Mouse (Mus musculus): ENCODE data around the gene Tusc2. TPM values are rescaled to one million over a fixed set of nuclear protein-coding genes. Genes with fewer than 3 reads are reported as not detected.

The Tusc2 gene
- 43.7 and 46.5 TPM in 2 replicates for polyA plus RNA-seq (2015; fragmentation: Nextera tagmentation; extraction: Ambion mirVana)

DNA sequence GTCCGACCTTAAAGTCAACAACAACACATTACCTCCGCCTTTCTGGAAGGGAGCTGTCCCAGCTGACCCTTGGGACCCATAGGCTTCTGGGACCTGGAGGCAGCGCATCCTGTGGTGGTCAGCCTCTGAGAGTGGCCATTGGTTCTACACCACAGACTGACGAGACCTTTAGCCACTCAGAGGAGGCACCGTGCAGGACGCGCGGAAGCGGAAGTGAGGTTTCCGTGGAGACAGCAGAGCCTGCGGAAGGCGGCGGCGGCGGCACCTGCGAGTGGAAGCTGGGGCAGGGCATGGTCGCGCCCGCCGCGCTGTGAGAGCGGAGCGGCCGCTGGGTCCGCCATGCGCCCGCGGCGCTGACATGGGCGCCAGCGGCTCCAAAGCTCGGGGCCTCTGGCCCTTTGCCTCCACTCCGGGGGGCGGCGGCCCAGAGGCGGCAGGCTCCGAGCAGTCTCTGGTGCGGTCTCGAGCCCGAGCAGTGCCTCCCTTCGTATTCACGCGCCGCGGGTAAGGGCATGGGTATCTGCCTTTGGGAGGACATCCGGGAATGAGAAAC is at the start of gene Tusc2:
Gene Tusc2 (plus strand): TSS at position 227 of the 553 bp plus-strand sequence.
- Histone ChIP-seq H3K27ac (peak within 1 kb of the TSS; percentile 55), H3K36me3 (peaks cover 61% of the 10 kb centered on the region)

DNA sequence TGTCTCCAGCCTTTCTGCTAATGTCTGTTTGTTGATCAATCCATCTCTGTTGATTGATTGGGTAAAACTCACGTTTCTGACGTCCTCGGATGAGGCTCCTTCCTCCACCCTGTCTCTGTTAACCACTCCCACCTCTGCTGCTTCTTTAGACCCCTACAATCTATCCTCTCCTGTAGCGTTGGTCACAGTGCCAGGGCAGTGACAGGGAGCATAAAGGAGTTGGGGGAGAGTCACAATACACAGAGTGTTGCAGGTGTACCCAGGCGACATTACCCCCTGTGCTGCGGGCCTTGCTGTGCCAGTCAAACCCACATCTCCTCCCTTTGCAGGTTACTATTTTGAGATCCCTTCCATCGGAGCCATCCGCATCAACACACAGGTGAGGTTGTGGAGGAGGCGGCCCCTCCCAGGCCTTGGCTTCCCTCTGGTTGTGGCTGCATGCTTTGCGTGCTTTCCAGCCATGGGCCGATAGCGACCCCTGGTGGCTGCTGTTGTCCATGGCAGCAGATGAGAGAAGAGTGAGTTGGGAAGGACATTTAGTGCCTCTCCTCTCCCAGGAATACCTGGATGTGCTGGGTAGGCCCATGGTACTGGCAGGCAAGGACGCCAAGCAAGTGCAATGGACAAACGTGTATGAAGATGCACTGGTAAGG is 48.6 kb upstream of the Tusc2 start:
- Histone ChIP-seq H3K27me3 (peaks cover 38% of the 10 kb centered on the region), H3K27ac (no peak overlapping the region), H3K4me3 (no peak overlapping the region), H3K36me3 (no peaks in the 10 kb centered on the region), H3K4me2 (replicated peaks) (no peak overlapping the region), H3K4me1 (0 out of 2 replicates have a peak, but pooled peaks cover 4% of the 10 kb centered on the region), H3K9ac (no peak overlapping the region), H3K9me3 (no peaks in the 10 kb centered on the region)
- ATAC-seq (ENCODE audit: low FRiP score, low read depth): peak; percentile 48; the same call in 1 of the 2 replicates
- WGBS: 22% methylated on average over 14 of the region's 14 CpGs

More for the DNA sequence above, at the start of gene Tusc2:
- H3K4me3 ChIP-seq: peak within 1 kb of the TSS; percentile 93
- peak; percentile 96 for ATAC-seq (ENCODE audit: low FRiP score, low read depth)
- no peaks in the 10 kb centered on the region for H3K9me3 ChIP-seq
- WGBS: under 1% methylated on average over 42 of the region's 46 CpGs
- H3K9ac ChIP-seq: peak within 1 kb of the TSS; percentile 84
- no peaks in the 10 kb centered on the region for H3K27me3 ChIP-seq
- peak within 1 kb of the TSS; percentile 87 for H3K4me2 ChIP-seq (replicated peaks)
- peaks cover 35% of the 10 kb centered on the region for H3K4me1 ChIP-seq

DNA sequence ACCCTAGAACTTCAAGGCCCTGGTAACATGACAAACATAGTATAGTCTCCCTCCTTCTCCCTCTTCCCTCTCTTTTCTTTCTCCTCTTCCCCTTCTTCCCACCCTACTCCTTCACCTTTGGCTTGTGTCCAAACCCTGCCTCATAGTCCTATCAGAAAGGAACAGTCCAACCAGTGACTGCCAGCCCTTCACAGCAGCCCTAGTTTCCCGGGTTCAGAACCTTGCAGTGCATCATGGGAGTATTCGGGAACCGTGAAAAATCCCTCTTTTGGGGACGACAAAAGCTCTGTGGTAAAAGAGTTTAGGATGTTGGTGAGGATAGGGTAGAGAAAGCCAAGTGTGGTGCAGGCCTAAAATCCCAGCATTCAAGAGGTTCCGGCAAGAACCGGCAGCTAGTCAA is 42.7 kb upstream of the Tusc2 start:
- no peaks in the 10 kb centered on the region for H3K9me3 ChIP-seq
- WGBS: 61% methylated on average over 6 of the region's 6 CpGs
- H3K9ac ChIP-seq: no peak overlapping the region
- H3K4me1 ChIP-seq: peaks cover 27% of the 10 kb centered on the region
- no peak overlapping the region for H3K27ac ChIP-seq
- no peak overlapping the region for H3K4me3 ChIP-seq
- no peak for ATAC-seq (ENCODE audit: low FRiP score, low read depth)
- H3K4me2 ChIP-seq (replicated peaks): no peak overlapping the region
- H3K27me3 ChIP-seq: peaks cover 36% of the 10 kb centered on the region
- H3K36me3 ChIP-seq: no peaks in the 10 kb centered on the region

DNA sequence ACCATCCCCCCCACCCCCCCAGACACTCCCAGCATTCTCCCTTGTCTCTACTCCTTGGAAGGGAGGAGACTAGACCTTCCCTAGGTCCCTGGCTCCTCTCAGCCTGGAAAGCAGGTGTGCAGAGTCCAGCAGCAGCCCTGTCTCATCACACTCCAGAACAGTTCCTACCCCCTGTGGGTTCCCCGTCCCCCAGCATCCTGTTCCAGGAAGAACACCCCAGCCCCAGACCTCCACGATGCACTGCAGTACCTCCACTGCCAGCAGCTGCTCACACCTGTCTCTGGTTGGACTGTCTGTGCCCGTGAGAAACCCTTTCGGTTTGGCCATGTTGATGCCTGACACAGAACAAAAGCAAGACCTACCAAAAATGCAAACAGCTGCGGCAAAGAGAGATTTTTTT is 41.9 kb upstream of the Tusc2 start:
- Histone ChIP-seq H3K9ac (0 out of 2 replicates have a peak overlapping the region, but pooled peaks have one; percentile 39), H3K4me3 (no peak overlapping the region), H3K9me3 (no peaks in the 10 kb centered on the region), H3K27me3 (peaks cover 44% of the 10 kb centered on the region), H3K4me1 (peaks cover 28% of the 10 kb centered on the region), H3K4me2 (replicated peaks) (peak overlapping the region; percentile 52; the same call in 1 of the 2 replicates), H3K36me3 (no peaks in the 10 kb centered on the region), H3K27ac (no peak overlapping the region)
- no peak for ATAC-seq (ENCODE audit: low FRiP score, low read depth)
- 39% methylated on average over 5 of the region's 5 CpGs for WGBS

DNA sequence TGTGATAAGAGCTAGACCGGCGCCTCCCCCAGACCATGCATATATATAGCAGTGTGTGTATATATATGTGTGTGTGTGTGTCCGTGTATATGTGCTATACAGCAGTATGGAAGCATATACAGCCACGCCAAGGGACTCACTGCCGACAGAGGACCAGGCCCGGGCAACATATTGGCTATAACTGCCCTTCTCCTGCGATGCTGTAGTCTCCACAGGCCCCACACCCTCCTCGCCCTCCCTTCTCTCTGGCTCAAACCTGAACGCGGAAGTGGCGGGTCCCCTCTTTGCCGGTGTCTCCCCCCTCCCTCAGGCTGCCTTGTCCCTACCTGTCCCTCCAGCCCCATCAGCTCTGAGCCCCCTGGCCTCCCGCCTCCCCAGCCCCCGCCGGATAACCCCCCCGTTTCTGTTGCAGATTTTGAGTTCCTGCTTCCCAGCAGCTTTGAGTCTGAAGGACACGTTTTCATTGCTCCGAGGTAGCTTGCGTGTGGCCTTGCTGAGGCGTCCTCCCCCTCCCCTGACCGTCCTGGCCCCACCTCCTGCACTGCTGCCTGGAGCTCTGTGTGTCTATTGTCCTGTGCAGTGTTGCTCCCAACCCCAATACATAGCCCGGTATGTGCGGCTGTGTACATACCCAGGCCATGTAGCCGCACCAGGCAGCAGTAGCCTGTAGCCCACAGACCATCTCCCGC is 41.2 kb upstream of the Tusc2 start:
- Histone ChIP-seq H3K36me3 (no peaks in the 10 kb centered on the region), H3K9me3 (no peaks in the 10 kb centered on the region), H3K9ac (peak overlapping the region; percentile 39), H3K4me1 (peaks cover 35% of the 10 kb centered on the region), H3K27me3 (peaks cover 51% of the 10 kb centered on the region), H3K4me3 (peak overlapping the region; percentile 17), H3K27ac (no peak overlapping the region), H3K4me2 (replicated peaks) (peak overlapping the region; percentile 52)
- ATAC-seq (ENCODE audit: low FRiP score, low read depth): peak; percentile 38
- WGBS: 18% methylated on average over 25 of the region's 25 CpGs

DNA sequence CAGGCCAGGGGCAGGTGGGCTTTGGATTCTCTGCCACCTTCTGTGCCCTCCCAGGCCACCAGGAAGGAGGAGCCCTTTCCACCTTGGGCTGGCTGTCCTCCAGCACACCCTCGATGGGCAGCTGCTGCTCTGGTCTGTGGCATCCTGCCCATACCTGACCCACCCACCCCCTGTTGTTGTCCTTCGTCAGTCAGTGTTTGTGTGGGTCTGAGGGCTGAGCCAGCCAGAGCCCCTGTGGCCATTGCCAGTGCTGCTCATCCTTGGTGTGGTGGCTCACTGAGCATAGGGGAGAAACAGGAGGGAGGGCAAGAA is 40.7 kb upstream of the Tusc2 start:
- no peaks in the 10 kb centered on the region for H3K36me3 ChIP-seq
- H3K9ac ChIP-seq: peak overlapping the region; percentile 39; the same call in 1 of the 2 replicates
- peaks cover 39% of the 10 kb centered on the region for H3K4me1 ChIP-seq
- H3K27ac ChIP-seq: no peak overlapping the region
- peaks cover 56% of the 10 kb centered on the region for H3K27me3 ChIP-seq
- no peaks in the 10 kb centered on the region for H3K9me3 ChIP-seq
- 51% methylated on average over 2 of the region's 2 CpGs for WGBS
- 0 out of 2 replicates have a peak overlapping the region, but pooled peaks have one; percentile 17 for H3K4me3 ChIP-seq
- peak overlapping the region; percentile 52 for H3K4me2 ChIP-seq (replicated peaks)
- peak; percentile 4; the same call in 1 of the 2 replicates for ATAC-seq (ENCODE audit: low FRiP score, low read depth)

DNA sequence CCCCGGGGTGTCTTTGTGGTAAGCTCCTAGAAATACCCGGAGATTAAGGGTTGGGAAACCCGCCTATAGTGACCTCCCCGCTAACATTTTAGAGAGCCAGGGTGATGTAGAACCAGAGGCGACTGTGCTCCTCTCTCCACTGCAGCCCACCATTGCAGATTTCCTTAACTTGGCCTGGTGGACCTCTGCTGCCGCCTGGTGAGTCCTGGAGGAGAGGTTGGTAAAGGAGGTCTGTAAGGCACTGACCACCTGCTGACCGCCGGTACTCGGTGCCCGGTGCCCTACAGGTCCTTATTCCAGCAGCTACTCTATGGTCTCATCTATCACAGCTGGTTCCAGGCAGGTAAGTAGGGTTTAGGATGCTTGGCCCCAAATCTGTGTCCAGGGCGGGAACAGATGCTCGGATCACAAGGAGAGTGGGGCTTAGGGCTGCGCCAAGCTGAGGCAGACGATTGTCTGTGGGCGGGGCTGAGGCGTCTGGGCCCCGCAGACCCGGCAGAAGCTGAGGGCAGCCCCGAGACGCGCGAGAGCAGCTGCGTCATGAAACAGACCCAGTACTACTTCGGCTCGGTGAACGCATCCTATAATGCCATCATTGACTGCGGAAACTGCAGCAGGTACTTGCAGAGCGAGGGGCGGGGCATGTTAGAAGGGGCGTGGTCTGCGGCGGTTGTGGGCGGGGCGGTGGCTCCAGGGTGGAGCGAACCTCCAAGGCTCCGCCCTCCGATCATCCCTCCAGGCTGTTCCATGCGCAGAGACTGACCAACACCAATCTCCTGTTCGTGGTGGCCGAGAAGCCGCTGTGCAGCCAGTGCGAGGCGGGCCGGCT is 36.6 kb upstream of the Tusc2 start:
- Histone ChIP-seq H3K9ac (peak overlapping the region; percentile 35; the same call in 1 of the 2 replicates), H3K36me3 (no peaks in the 10 kb centered on the region), H3K4me1 (peaks cover 28% of the 10 kb centered on the region), H3K4me2 (replicated peaks) (peak overlapping the region; percentile 66), H3K4me3 (peak overlapping the region; percentile 39), H3K27me3 (peaks cover 64% of the 10 kb centered on the region), H3K27ac (no peak overlapping the region), H3K9me3 (no peaks in the 10 kb centered on the region)
- WGBS: 5% methylated on average over 44 of the region's 44 CpGs
- ATAC-seq (ENCODE audit: low FRiP score, low read depth): peak; percentile 62; the same call in 1 of the 2 replicates

DNA sequence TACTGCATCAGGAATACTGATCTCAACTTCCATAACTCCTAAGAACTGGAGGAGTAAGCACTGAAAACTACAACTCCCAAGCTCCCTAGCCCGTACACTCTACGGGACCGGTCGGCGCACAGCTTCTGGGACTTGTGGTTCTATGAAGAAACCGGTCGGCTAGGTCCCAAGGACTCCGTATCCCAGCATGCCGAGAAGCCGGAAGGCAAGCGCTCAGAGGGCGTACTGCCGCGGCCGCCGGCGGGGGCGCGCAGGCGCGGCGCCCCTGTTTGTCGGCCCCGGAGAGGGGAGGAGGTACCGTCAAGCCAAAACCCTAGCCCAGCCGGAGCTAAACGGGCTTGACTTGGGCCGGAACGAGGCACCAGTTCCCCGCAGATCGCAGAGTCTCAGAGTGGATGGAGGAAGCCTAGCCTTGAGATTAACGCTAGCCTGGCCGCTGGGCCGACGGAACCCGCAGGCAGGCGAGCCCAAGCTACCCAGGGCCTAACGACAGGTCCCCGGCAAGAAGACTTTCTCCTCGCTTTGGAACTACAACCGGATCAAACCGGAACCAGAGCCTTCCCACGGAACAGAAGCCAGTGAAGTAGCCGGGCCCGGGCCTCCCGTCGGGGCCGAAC is 29.2 kb upstream of the Tusc2 start, which contains the start of gene Tmem115:
Gene Tmem115 (plus strand): TSS at position 155 of the 617 bp plus-strand sequence.
- peak within 1 kb of the TSS; percentile 75 for H3K27ac ChIP-seq
- WGBS: under 1% methylated on average over 48 of the region's 48 CpGs
- H3K9me3 ChIP-seq: no peaks in the 10 kb centered on the region

DNA sequence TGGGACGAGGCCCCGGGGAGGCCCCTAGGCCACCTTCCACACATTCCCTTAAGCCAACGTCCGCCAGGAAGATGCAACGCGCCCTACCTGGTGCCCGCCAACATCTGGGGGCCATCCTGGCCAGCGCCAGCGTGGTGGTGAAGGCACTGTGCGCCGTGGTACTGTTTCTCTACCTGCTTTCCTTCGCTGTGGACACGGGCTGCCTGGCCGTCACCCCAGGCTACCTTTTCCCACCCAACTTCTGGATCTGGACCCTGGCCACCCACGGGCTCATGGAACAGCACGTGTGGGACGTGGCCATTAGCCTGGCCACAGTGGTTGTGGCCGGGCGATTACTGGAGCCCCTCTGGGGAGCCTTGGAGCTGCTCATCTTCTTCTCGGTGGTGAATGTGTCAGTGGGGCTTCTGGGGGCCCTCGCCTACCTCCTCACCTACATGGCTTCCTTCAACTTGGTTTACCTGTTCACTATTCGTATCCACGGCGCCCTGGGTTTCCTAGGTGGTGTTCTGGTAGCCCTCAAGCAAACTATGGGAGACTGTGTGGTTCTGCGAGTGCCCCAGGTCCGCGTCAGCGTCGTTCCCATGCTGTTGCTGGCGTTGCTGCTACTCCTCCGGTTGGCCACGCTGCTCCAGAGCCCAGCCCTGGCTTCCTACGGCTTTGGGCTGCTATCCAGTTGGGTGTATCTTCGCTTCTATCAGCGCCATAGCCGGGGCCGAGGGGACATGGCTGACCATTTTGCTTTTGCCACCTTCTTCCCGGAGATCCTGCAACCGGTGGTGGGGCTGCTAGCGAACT is 28.4 kb upstream of the Tusc2 start:
- peaks cover 29% of the 10 kb centered on the region for H3K4me1 ChIP-seq
- H3K9me3 ChIP-seq: no peaks in the 10 kb centered on the region
- WGBS: 1% methylated on average over 40 of the region's 40 CpGs
- H3K27me3 ChIP-seq: peaks cover 4% of the 10 kb centered on the region
- ATAC-seq (ENCODE audit: low FRiP score, low read depth): no peak
- peak overlapping the region; percentile 75 for H3K27ac ChIP-seq
- H3K4me3 ChIP-seq: peak overlapping the region; percentile 94
- H3K9ac ChIP-seq: peak overlapping the region; percentile 94
- H3K4me2 ChIP-seq (replicated peaks): peak overlapping the region; percentile 99
- H3K36me3 ChIP-seq: peaks cover 32% of the 10 kb centered on the region

More for the DNA sequence above, 29.2 kb upstream of the Tusc2 start, which contains the start of gene Tmem115:
- H3K36me3 ChIP-seq: peaks cover 25% of the 10 kb centered on the region
- H3K9ac ChIP-seq: peak within 1 kb of the TSS; percentile 94
- ATAC-seq (ENCODE audit: low FRiP score, low read depth): peak; percentile 99
- H3K4me3 ChIP-seq: peak within 1 kb of the TSS; percentile 94
- H3K4me1 ChIP-seq: peaks cover 29% of the 10 kb centered on the region
- H3K27me3 ChIP-seq: peaks cover 4% of the 10 kb centered on the region
- H3K4me2 ChIP-seq (replicated peaks): peak within 1 kb of the TSS; percentile 99

DNA sequence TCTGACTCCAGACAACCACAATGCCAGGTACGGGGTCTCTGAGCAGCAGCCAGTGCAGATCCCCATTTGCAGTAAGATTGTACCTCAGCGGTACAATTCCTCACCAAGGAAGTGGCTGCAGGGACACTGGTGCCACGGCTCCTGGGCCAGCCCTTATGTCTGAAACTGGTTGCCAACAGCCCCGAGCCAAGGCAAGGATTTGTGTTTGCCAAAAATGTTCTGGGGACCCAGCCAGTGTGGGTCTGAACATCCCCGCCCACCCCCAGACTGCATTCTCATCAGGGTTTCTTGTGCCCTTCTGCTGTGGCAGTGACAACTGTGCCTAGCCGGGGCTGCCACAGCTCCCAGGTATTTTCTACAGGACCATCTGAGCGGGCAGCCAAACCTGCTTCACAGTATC is 24.8 kb upstream of the Tusc2 start:
- Histone ChIP-seq H3K27ac (no peak overlapping the region), H3K27me3 (no peaks in the 10 kb centered on the region), H3K9me3 (no peaks in the 10 kb centered on the region), H3K4me1 (peaks cover 47% of the 10 kb centered on the region), H3K4me2 (replicated peaks) (no peak overlapping the region), H3K4me3 (no peak overlapping the region), H3K36me3 (peaks cover 38% of the 10 kb centered on the region), H3K9ac (no peak overlapping the region)
- ATAC-seq (ENCODE audit: low FRiP score, low read depth): no peak
- WGBS: 89% methylated on average over 7 of the region's 7 CpGs

Data from limb, embryonic 13.5 days (tissue).